Mouse (Mus musculus): ENCODE measurements around the gene Coro2b. TPM values are rescaled to one million over a fixed set of nuclear protein-coding genes. Genes with fewer than 3 reads are reported as not detected.

The Coro2b gene
- polyA plus RNA-seq, 1 experiment, result 3.1 TPM

DNA sequence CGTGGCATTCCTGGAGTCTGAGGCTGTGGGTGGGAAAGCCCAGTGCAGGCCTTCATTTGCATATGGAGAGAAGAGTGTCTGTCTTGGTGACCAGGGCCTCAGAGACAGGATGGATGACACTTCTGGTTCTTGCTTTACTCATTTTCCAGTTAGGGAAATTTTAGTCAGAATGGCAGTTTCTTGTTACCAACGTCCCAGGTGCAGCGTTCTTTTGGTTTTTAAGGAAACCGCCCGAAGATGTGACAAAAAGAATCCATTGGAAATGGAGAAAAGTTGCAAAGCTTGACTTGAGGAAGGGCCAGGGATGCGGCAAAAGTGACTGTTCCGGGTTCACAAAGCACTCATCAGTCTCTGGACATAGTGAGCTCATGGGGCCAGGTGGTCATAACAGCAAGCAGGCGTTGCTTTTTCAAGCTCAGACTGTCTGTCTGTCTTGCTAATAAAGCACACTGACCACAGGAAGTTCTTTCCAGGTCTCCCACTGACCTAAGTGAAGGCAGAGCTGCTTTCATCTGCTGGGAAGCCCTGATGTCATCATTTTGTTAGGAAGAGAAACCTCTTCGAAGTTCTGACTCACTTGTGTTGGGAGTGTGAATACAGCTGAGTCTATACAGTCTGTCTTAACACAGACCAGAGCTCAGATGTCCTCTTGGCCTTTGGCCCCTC lies 164.2 kb downstream of the Coro2b start:
- Histone ChIP-seq H3K27me3 (ENCODE audit: control insufficient read depth, insufficient read depth, low read length, poor library complexity, severe bottlenecking) (no peaks in the 10 kb centered on the region), H3K4me1 (ENCODE audit: control insufficient read depth, insufficient read depth, low read length) (peaks cover 11% of the 10 kb centered on the region), H3K4me3 (ENCODE audit: low read depth, low read length) (no peak overlapping the region), H3K9ac (ENCODE audit: low read depth, poor library complexity, severe bottlenecking) (no peak overlapping the region), H3K36me3 (ENCODE audit: control insufficient read depth, insufficient read depth, low read length, poor library complexity, severe bottlenecking) (peaks cover 17% of the 10 kb centered on the region), H3K27ac (ENCODE audit: insufficient read depth, low read length) (no peak overlapping the region), H3K9me3 (replicated peaks; ENCODE audit: control insufficient read depth, insufficient read depth, low read length, poor library complexity, severe bottlenecking) (no peaks in the 10 kb centered on the region)
- no peak for TF ChIP-seq POLR2A (IDR thresholded peaks at IDR 0.05; ENCODE audit: insufficient read depth, low read length)

DNA sequence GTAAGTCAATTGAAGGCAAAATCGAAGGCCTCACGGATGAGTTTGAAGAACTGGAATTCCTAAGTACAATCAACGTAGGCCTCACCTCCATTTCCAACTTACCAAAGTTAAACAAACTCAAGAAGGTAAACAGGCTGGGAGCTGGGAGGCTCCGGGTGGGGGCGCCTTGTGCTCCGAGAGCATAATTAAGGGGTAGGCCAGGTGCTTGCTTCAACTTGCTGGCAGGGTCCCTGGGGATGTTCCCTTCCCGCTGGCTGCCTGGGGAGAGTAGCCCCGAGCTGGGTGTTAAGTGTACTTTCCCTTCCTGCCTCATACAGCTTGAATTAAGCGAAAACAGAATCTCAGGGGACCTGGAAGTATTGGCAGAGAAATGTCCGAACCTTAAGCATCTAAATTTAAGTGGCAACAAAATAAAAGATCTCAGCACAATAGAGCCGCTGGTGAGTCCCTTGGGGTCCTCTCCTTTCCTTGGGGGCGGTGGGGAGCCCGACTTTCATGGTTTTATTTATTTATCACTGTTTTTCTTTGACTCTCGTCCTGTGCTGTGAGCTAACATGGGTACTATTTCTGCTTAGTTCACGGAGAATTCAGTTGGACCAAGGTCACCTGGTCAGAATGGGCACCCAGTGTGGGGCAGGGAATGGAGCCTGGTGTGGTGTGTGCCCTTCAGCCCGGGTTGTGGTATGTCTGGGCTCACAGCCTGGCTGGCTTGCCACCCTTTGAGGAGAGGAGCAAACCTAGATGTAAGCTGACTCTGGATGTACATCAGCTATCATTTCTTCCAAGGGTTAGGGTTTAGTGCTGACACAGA lies 164.9 kb downstream of the Coro2b start:
- Histone ChIP-seq H3K27me3 (ENCODE audit: control insufficient read depth, insufficient read depth, low read length, poor library complexity, severe bottlenecking) (no peaks in the 10 kb centered on the region), H3K4me1 (ENCODE audit: control insufficient read depth, insufficient read depth, low read length) (peaks cover 14% of the 10 kb centered on the region), H3K36me3 (ENCODE audit: control insufficient read depth, insufficient read depth, low read length, poor library complexity, severe bottlenecking) (peaks cover 12% of the 10 kb centered on the region), H3K9me3 (replicated peaks; ENCODE audit: control insufficient read depth, insufficient read depth, low read length, poor library complexity, severe bottlenecking) (no peaks in the 10 kb centered on the region), H3K9ac (ENCODE audit: low read depth, poor library complexity, severe bottlenecking) (no peak overlapping the region), H3K27ac (ENCODE audit: insufficient read depth, low read length) (no peak overlapping the region), H3K4me3 (ENCODE audit: low read depth, low read length) (no peak overlapping the region)
- TF ChIP-seq CTCF (IDR thresholded peaks at IDR 0.05; ENCODE audit: low read depth, low read length) (no peak), EP300 (IDR thresholded peaks at IDR 0.05; ENCODE audit: insufficient read depth, low read depth, low read length) (no peak), POLR2A (IDR thresholded peaks at IDR 0.05; ENCODE audit: insufficient read depth, low read length) (no peak)

GRCm38 (mm10) chr9:62370648-62371280 lies 166.1 kb downstream of the Coro2b start:
- no peak for TF ChIP-seq EP300 (IDR thresholded peaks at IDR 0.05; ENCODE audit: insufficient read depth, low read depth, low read length)
- TF ChIP-seq CTCF (IDR thresholded peaks at IDR 0.05; ENCODE audit: low read depth, low read length), result no peak
- no peak for TF ChIP-seq POLR2A (IDR thresholded peaks at IDR 0.05; ENCODE audit: insufficient read depth, low read length)
- peaks cover 17% of the 10 kb centered on the region for H3K4me1 ChIP-seq (ENCODE audit: control insufficient read depth, insufficient read depth, low read length)

GRCm38 (mm10) chr9:62370186-62370585 lies 166.7 kb downstream of the Coro2b start:
- Histone ChIP-seq H3K9me3 (replicated peaks; ENCODE audit: control insufficient read depth, insufficient read depth, low read length, poor library complexity, severe bottlenecking) (no peaks in the 10 kb centered on the region), H3K9ac (ENCODE audit: low read depth, poor library complexity, severe bottlenecking) (no peak overlapping the region), H3K4me1 (ENCODE audit: control insufficient read depth, insufficient read depth, low read length) (peaks cover 17% of the 10 kb centered on the region), H3K4me3 (ENCODE audit: low read depth, low read length) (no peak overlapping the region), H3K27ac (ENCODE audit: insufficient read depth, low read length) (no peak overlapping the region), H3K27me3 (ENCODE audit: control insufficient read depth, insufficient read depth, low read length, poor library complexity, severe bottlenecking) (no peaks in the 10 kb centered on the region), H3K36me3 (ENCODE audit: control insufficient read depth, insufficient read depth, low read length, poor library complexity, severe bottlenecking) (peaks cover 3% of the 10 kb centered on the region; the same call in 1 of the 2 replicates)
- TF ChIP-seq CTCF (IDR thresholded peaks at IDR 0.05; ENCODE audit: low read depth, low read length) (no peak), EP300 (IDR thresholded peaks at IDR 0.05; ENCODE audit: insufficient read depth, low read depth, low read length) (no peak), POLR2A (IDR thresholded peaks at IDR 0.05; ENCODE audit: insufficient read depth, low read length) (no peak)

More at GRCm38 (mm10) chr9:62370648-62371280, 166.1 kb downstream of the Coro2b start:
- peaks cover 5% of the 10 kb centered on the region for H3K36me3 ChIP-seq (ENCODE audit: control insufficient read depth, insufficient read depth, low read length, poor library complexity, severe bottlenecking)
- H3K9ac ChIP-seq (ENCODE audit: low read depth, poor library complexity, severe bottlenecking), result no peak overlapping the region
- H3K27ac ChIP-seq (ENCODE audit: insufficient read depth, low read length), result no peak overlapping the region
- H3K4me3 ChIP-seq (ENCODE audit: low read depth, low read length), result no peak overlapping the region
- no peaks in the 10 kb centered on the region for H3K9me3 ChIP-seq (replicated peaks; ENCODE audit: control insufficient read depth, insufficient read depth, low read length, poor library complexity, severe bottlenecking)
- H3K27me3 ChIP-seq (ENCODE audit: control insufficient read depth, insufficient read depth, low read length, poor library complexity, severe bottlenecking), result no peaks in the 10 kb centered on the region

Other genes with a start within 250 kb of the Coro2b start
- gene Anp32a, start 195.8 kb downstream of the Coro2b start, polyA plus RNA-seq (2011; ENCODE audit: insufficient read depth, insufficient read length, low read depth, missing spikeins), result 779 and 784 TPM in 2 replicates
- 1.2 and 1.4 TPM in 2 replicates for gene Itga11, start 140.8 kb upstream of the Coro2b start, polyA plus RNA-seq (2011; ENCODE audit: insufficient read depth, insufficient read length, low read depth, missing spikeins)

Data from ES-Bruce4 (cell line).